Mouse (Mus musculus) forebrain, embryonic 11.5 days (tissue): Measurements from ENCODE around the gene Itgb1bp1. TPM values are rescaled to one million over a fixed set of nuclear protein-coding genes. Genes with fewer than 3 reads are reported as not detected.
A peak's percentile ranks its signal among the peaks of the same experiment; 100 is the strongest.

Experiments used
- ATAC-seq: fragments of 200-750 bp; cut with Nextera tagmentation; replicated peaks from 2 replicates; pipeline ENCODE4 v1.8.0; 2017; ENCODE audit warnings: moderate TSS enrichment; ENCODE audit not compliant: low FRiP score
- DNase-seq: peaks from one replicate; pipeline ENCODE4 v3.0.0-alpha.2; 2017; ENCODE audit warnings: low spot score
- H3K27ac ChIP-seq: fragments of 300-500 bp; sonication (generic); 2 replicates; pipeline ENCODE4 v1.5.1; 2014; ENCODE audit warnings: low read depth, low read length
- H3K27me3 ChIP-seq: fragments of 300-500 bp; sonication (generic); 2 replicates; pipeline ENCODE4 v1.6.1; 2014; ENCODE audit warnings: mild to moderate bottlenecking, low read length, mixed read lengths; ENCODE audit not compliant: control insufficient read depth, insufficient read depth
- H3K36me3 ChIP-seq: fragments of 300-500 bp; sonication (generic); 2 replicates; pipeline ENCODE4 v1.6.1; 2014; ENCODE audit warnings: mild to moderate bottlenecking, low read length, moderate library complexity, mixed read lengths; ENCODE audit not compliant: control insufficient read depth, insufficient read depth
- H3K4me1 ChIP-seq: fragments of 300-500 bp; sonication (generic); replicated peaks from 2 replicates; pipeline ENCODE4 v1.6.1; 2014; ENCODE audit warnings: low read length, mixed read lengths; ENCODE audit not compliant: control insufficient read depth, insufficient read depth
- H3K4me2 ChIP-seq: fragments of 300-500 bp; sonication (generic); 2 replicates; pipeline ENCODE4 v1.6.1; 2014; ENCODE audit warnings: low read depth, mild to moderate bottlenecking, low read length, moderate library complexity, mixed read lengths; ENCODE audit not compliant: severe bottlenecking
- H3K4me3 ChIP-seq: fragments of 300-500 bp; sonication (generic); 2 replicates; pipeline ENCODE4 v1.5.1; 2014; ENCODE audit warnings: low read depth, low read length
- H3K9ac ChIP-seq: fragments of 300-500 bp; sonication (generic); 2 replicates; pipeline ENCODE4 v1.6.1; 2014; ENCODE audit warnings: low read length
- H3K9me3 ChIP-seq: fragments of 300-500 bp; sonication (generic); 2 replicates; pipeline ENCODE4 v1.6.1; 2016; ENCODE audit warnings: low read length, mixed read lengths; ENCODE audit not compliant: control insufficient read depth
- WGBS: fragments of 180-500 bp; shearing (Covaris S2); extraction: QIAGEN DNeasy Blood & Tissue Kit; methylation state at CpG from one replicate; pipeline ENCODE4 v1.1.7; 2014; 5-methylcytosine and 5-hydroxymethylcytosine counted together
- polyA plus RNA-seq: library from polyadenylated mRNA; unstranded; fragments of >200 nt; fragmentation: Nextera tagmentation; extraction: Ambion mirVana; gene quantifications from 2 replicates; pipeline ENCODE4 v1.2.1, GENCODE M21; 2014

Itgb1bp1 gene
- polyA plus RNA-seq, 1 experiment from 2014 or later = 38.3 TPM

GRCm38 (mm10) chr12:21315923-21316868 is 30.1 kb upstream of the Itgb1bp1 start, which contains the start of gene Iah1:
TSS of gene Iah1 (plus strand) at chr12:21316389.
- H3K4me2 ChIP-seq = peak within 1 kb of the TSS; percentile 79
- H3K9ac ChIP-seq = peak within 1 kb of the TSS; percentile 77
- H3K4me1 ChIP-seq = peaks cover 3% of the 10 kb centered on the region; the same call in 1 of the 2 replicates
- H3K4me3 ChIP-seq = peak within 1 kb of the TSS; percentile 69
- H3K36me3 ChIP-seq = no peaks in the 10 kb centered on the region; the same call in 1 of the 2 replicates
- ATAC-seq (peak; percentile 92), DNase-seq (peak; percentile 91)
- H3K9me3 ChIP-seq = no peaks in the 10 kb centered on the region
- 3% methylated on average over 59 of the region's 59 CpGs for WGBS
- H3K27ac ChIP-seq = no peak within 1 kb of the TSS
- H3K27me3 ChIP-seq = no peaks in the 10 kb centered on the region

- H3K36me3 ChIP-seq = peaks cover 9% of the 10 kb centered on the region; the same call in 1 of the 2 replicates
- DNase-seq = no peak
- H3K9me3 ChIP-seq = no peaks in the 10 kb centered on the region
- H3K9ac ChIP-seq = no peak overlapping the region
- H3K27ac ChIP-seq = no peak overlapping the region
- H3K4me1 ChIP-seq = peaks cover 3% of the 10 kb centered on the region; the same call in 1 of the 2 replicates
- 88% methylated on average over 5 of the region's 5 CpGs for WGBS
- H3K4me2 ChIP-seq = no peak overlapping the region
- no peaks in the 10 kb centered on the region for H3K27me3 ChIP-seq
- no peak overlapping the region for H3K4me3 ChIP-seq
- no peak for ATAC-seq
These were observed 26.1 kb upstream of the Itgb1bp1 start for GRCm38 (mm10) chr12:21312201-21312600.

- H3K4me1 ChIP-seq = no peaks in the 10 kb centered on the region
- ATAC-seq = no peak
These were observed 20.6 kb upstream of the Itgb1bp1 start for GRCm38 (mm10) chr12:21306721-21307120.

GRCm38 (mm10) chr12:21305741-21306140 is 19.7 kb upstream of the Itgb1bp1 start:
- 93% methylated on average over 4 of the region's 4 CpGs for WGBS
- Histone ChIP-seq H3K9me3 (no peaks in the 10 kb centered on the region), H3K4me2 (no peak overlapping the region), H3K9ac (no peak overlapping the region), H3K27me3 (no peaks in the 10 kb centered on the region), H3K4me1 (no peaks in the 10 kb centered on the region), H3K4me3 (no peak overlapping the region), H3K36me3 (peaks cover 14% of the 10 kb centered on the region; the same call in 1 of the 2 replicates), H3K27ac (no peak overlapping the region)
- ATAC-seq = no peak
- DNase-seq = no peak

More at GRCm38 (mm10) chr12:21306721-21307120, 20.6 kb upstream of the Itgb1bp1 start:
- peaks cover 14% of the 10 kb centered on the region; the same call in 1 of the 2 replicates for H3K36me3 ChIP-seq
- WGBS = 90% methylated on average over 4 of the region's 4 CpGs
- H3K9ac ChIP-seq = no peak overlapping the region
- DNase-seq = no peak
- no peak overlapping the region for H3K27ac ChIP-seq
- no peaks in the 10 kb centered on the region for H3K9me3 ChIP-seq
- no peaks in the 10 kb centered on the region for H3K27me3 ChIP-seq
- H3K4me3 ChIP-seq = no peak overlapping the region
- no peak overlapping the region for H3K4me2 ChIP-seq

GRCm38 (mm10) chr12:21302361-21302783 is 16.3 kb upstream of the Itgb1bp1 start:
- H3K9me3 ChIP-seq = no peaks in the 10 kb centered on the region

GRCm38 (mm10) chr12:21301932-21302331 is 15.8 kb upstream of the Itgb1bp1 start:
- no peak for DNase-seq
- 96% methylated on average over 8 of the region's 8 CpGs for WGBS
- no peak for ATAC-seq
- Histone ChIP-seq H3K4me1 (no peaks in the 10 kb centered on the region), H3K9me3 (no peaks in the 10 kb centered on the region), H3K27ac (no peak overlapping the region), H3K9ac (no peak overlapping the region), H3K36me3 (peaks cover 16% of the 10 kb centered on the region), H3K4me2 (no peak overlapping the region), H3K27me3 (no peaks in the 10 kb centered on the region), H3K4me3 (no peak overlapping the region)

More at GRCm38 (mm10) chr12:21302361-21302783, 16.3 kb upstream of the Itgb1bp1 start:
- peaks cover 12% of the 10 kb centered on the region; the same call in 1 of the 2 replicates for H3K36me3 ChIP-seq
- ATAC-seq (no peak), DNase-seq (no peak)
- WGBS = 88% methylated on average over 5 of the region's 5 CpGs
- no peak overlapping the region for H3K27ac ChIP-seq
- no peaks in the 10 kb centered on the region for H3K27me3 ChIP-seq
- H3K4me2 ChIP-seq = no peak overlapping the region
- H3K4me3 ChIP-seq = no peak overlapping the region
- no peak overlapping the region for H3K9ac ChIP-seq
- H3K4me1 ChIP-seq = no peaks in the 10 kb centered on the region

GRCm38 (mm10) chr12:21301324-21301723 is 15.2 kb upstream of the Itgb1bp1 start:
- ATAC-seq (no peak), DNase-seq (no peak)
- Histone ChIP-seq H3K4me2 (no peak overlapping the region), H3K9me3 (no peaks in the 10 kb centered on the region), H3K4me3 (no peak overlapping the region), H3K4me1 (no peaks in the 10 kb centered on the region), H3K27me3 (no peaks in the 10 kb centered on the region), H3K27ac (no peak overlapping the region), H3K9ac (no peak overlapping the region), H3K36me3 (peaks cover 18% of the 10 kb centered on the region)
- WGBS = 93% methylated on average over 7 of the region's 7 CpGs

- DNase-seq = no peak
- no peak overlapping the region for H3K27ac ChIP-seq
- H3K36me3 ChIP-seq = peaks cover 18% of the 10 kb centered on the region
- no peaks in the 10 kb centered on the region for H3K4me1 ChIP-seq
- 97% methylated on average over 11 of the region's 11 CpGs for WGBS
- H3K27me3 ChIP-seq = no peaks in the 10 kb centered on the region
- H3K4me3 ChIP-seq = no peak overlapping the region
- no peak overlapping the region for H3K4me2 ChIP-seq
- ATAC-seq = no peak
- no peak overlapping the region for H3K9ac ChIP-seq
- H3K9me3 ChIP-seq = no peaks in the 10 kb centered on the region
These were observed 12.8 kb upstream of the Itgb1bp1 start for GRCm38 (mm10) chr12:21298856-21299255.
